Mouse (Mus musculus) hindbrain, embryonic 12.5 days (tissue): ENCODE data around the gene Pomt2. TPM values are rescaled to one million over a fixed set of nuclear protein-coding genes. Genes with fewer than 3 reads are reported as not detected.

Experiments used
- ATAC-seq: fragments of 200-750 bp; cut with Nextera tagmentation; 2 replicates; pipeline ENCODE4 v1.8.0; 2017; ENCODE audit warnings: moderate TSS enrichment; ENCODE audit not compliant: low FRiP score
- H3K27ac ChIP-seq: fragments of 300-500 bp; sonication (generic); 2 replicates; pipeline ENCODE4 v1.5.1; 2016; ENCODE audit warnings: mild to moderate bottlenecking
- H3K27me3 ChIP-seq: fragments of 300-500 bp; sonication (generic); 2 replicates; pipeline ENCODE4 v1.6.1; 2016; ENCODE audit warnings: mild to moderate bottlenecking
- H3K36me3 ChIP-seq: fragments of 300-500 bp; sonication (generic); 2 replicates; pipeline ENCODE4 v1.6.1; 2016; ENCODE audit warnings: mild to moderate bottlenecking
- H3K4me1 ChIP-seq: fragments of 300-500 bp; sonication (generic); 2 replicates; pipeline ENCODE4 v1.6.1; 2016
- H3K4me2 ChIP-seq: fragments of 300-500 bp; sonication (generic); replicated peaks from 2 replicates; pipeline ENCODE4 v1.6.1; 2016; ENCODE audit warnings: mild to moderate bottlenecking
- H3K4me3 ChIP-seq: fragments of 300-500 bp; sonication (generic); 2 replicates; pipeline ENCODE4 v1.5.1; 2016; ENCODE audit warnings: mild to moderate bottlenecking
- H3K9ac ChIP-seq: fragments of 300-500 bp; sonication (generic); 2 replicates; pipeline ENCODE4 v1.6.1; 2016; ENCODE audit warnings: mild to moderate bottlenecking, moderate library complexity
- H3K9me3 ChIP-seq: fragments of 300-500 bp; sonication (generic); replicated peaks from 2 replicates; pipeline ENCODE4 v1.6.1; 2016; ENCODE audit warnings: mild to moderate bottlenecking
- WGBS: fragments of 180-500 bp; shearing (Covaris S2); methylation state at CpG from one replicate; pipeline ENCODE4 v1.1.7; 2016; 5-methylcytosine and 5-hydroxymethylcytosine counted together
- polyA plus RNA-seq: library from polyadenylated mRNA; unstranded; fragments of >200 nt; fragmentation: Nextera tagmentation; extraction: Ambion mirVana; gene quantifications from 2 replicates; pipeline ENCODE4 v1.2.1, GENCODE M21; 2016

Gene Pomt2
- polyA plus RNA-seq, 1 experiment from 2014 or later = 16.2 TPM

- Histone ChIP-seq H3K4me1 (peaks cover 14% of the 10 kb centered on the region), H3K27ac (peak overlapping the region; percentile 97), H3K9ac (peak overlapping the region; percentile 76), H3K9me3 (0 out of 2 replicates have a peak, but pooled peaks cover 8% of the 10 kb centered on the region), H3K4me3 (peak overlapping the region; percentile 87), H3K4me2 (peak overlapping the region; percentile 67), H3K36me3 (peaks cover 8% of the 10 kb centered on the region; the same call in 1 of the 2 replicates), H3K27me3 (no peaks in the 10 kb centered on the region)
- WGBS = 16% methylated on average over 15 of the region's 15 CpGs
- no peak for ATAC-seq
These were observed 368 bp upstream of the Pomt2 start for GRCm38 (mm10) chr12:87148136-87148535.

GRCm38 (mm10) chr12:87146966-87147365, 802 bp downstream of the Pomt2 start, which contains the start of gene Gstz1:
Gene Gstz1, plus strand, starts transcription at chr12:87147165.
- WGBS = 0% methylated on average over 27 of the region's 27 CpGs
- Histone ChIP-seq H3K9me3 (no peaks in the 10 kb centered on the region), H3K27ac (peak within 1 kb of the TSS; percentile 97), H3K27me3 (no peaks in the 10 kb centered on the region), H3K4me1 (peaks cover 14% of the 10 kb centered on the region), H3K4me3 (peak within 1 kb of the TSS; percentile 87), H3K36me3 (peaks cover 8% of the 10 kb centered on the region; the same call in 1 of the 2 replicates), H3K9ac (peak within 1 kb of the TSS; percentile 76), H3K4me2 (peak within 1 kb of the TSS; percentile 67)
- ATAC-seq = peak; percentile 91

GRCm38 (mm10) chr12:87142156-87142555, 5.6 kb downstream of the Pomt2 start:
- ATAC-seq = no peak
- H3K4me1 ChIP-seq = peaks cover 14% of the 10 kb centered on the region
- H3K9ac ChIP-seq = no peak overlapping the region
- no peaks in the 10 kb centered on the region for H3K36me3 ChIP-seq
- no peak overlapping the region for H3K4me2 ChIP-seq
- H3K27ac ChIP-seq = no peak overlapping the region
- H3K27me3 ChIP-seq = no peaks in the 10 kb centered on the region
- no peak overlapping the region for H3K4me3 ChIP-seq
- WGBS = 79% methylated on average over 2 of the region's 2 CpGs
- no peaks in the 10 kb centered on the region for H3K9me3 ChIP-seq

GRCm38 (mm10) chr12:87138768-87139167, 9.0 kb downstream of the Pomt2 start:
- WGBS = 50% methylated on average over 2 of the region's 2 CpGs

GRCm38 (mm10) chr12:87138342-87138701, 9.4 kb downstream of the Pomt2 start:
- Histone ChIP-seq H3K9ac (no peak overlapping the region), H3K36me3 (peaks cover 11% of the 10 kb centered on the region; the same call in 1 of the 2 replicates), H3K4me3 (no peak overlapping the region), H3K9me3 (no peaks in the 10 kb centered on the region), H3K4me1 (peaks cover 7% of the 10 kb centered on the region), H3K27ac (peak overlapping the region; percentile 79), H3K27me3 (no peaks in the 10 kb centered on the region), H3K4me2 (no peak overlapping the region)
- ATAC-seq = peak; percentile 76
- WGBS = 46% methylated on average over 2 of the region's 2 CpGs

More at GRCm38 (mm10) chr12:87138768-87139167, 9.0 kb downstream of the Pomt2 start:
- peaks cover 7% of the 10 kb centered on the region for H3K4me1 ChIP-seq
- H3K36me3 ChIP-seq = peaks cover 8% of the 10 kb centered on the region; the same call in 1 of the 2 replicates
- no peaks in the 10 kb centered on the region for H3K9me3 ChIP-seq
- peak overlapping the region; percentile 64 for H3K27ac ChIP-seq
- no peak overlapping the region for H3K4me3 ChIP-seq
- no peak overlapping the region for H3K9ac ChIP-seq
- no peaks in the 10 kb centered on the region for H3K27me3 ChIP-seq
- ATAC-seq = 0 out of 2 replicates have a peak, but pooled peaks have one; percentile 11
- H3K4me2 ChIP-seq = no peak overlapping the region

GRCm38 (mm10) chr12:87137439-87138341, 10.1 kb downstream of the Pomt2 start:
- Histone ChIP-seq H3K9ac (no peak overlapping the region), H3K36me3 (peaks cover 12% of the 10 kb centered on the region; the same call in 1 of the 2 replicates), H3K27me3 (no peaks in the 10 kb centered on the region), H3K4me3 (no peak overlapping the region), H3K4me1 (peaks cover 7% of the 10 kb centered on the region), H3K27ac (peak overlapping the region; percentile 79), H3K4me2 (no peak overlapping the region), H3K9me3 (no peaks in the 10 kb centered on the region)
- 57% methylated on average over 15 of the region's 15 CpGs for WGBS
- peak; percentile 87 for ATAC-seq

- H3K36me3 ChIP-seq = peaks cover 34% of the 10 kb centered on the region; the same call in 1 of the 2 replicates
- H3K9me3 ChIP-seq = no peaks in the 10 kb centered on the region
- peaks cover 1% of the 10 kb centered on the region for H3K4me1 ChIP-seq
- no peak for ATAC-seq
- H3K4me2 ChIP-seq = no peak overlapping the region
- no peaks in the 10 kb centered on the region for H3K27me3 ChIP-seq
- 93% methylated on average over 9 of the region's 9 CpGs for whole genome bisulfite sequencing
- H3K9ac ChIP-seq = no peak overlapping the region
- H3K27ac ChIP-seq = no peak overlapping the region
- H3K4me3 ChIP-seq = no peak overlapping the region
These were observed 15.0 kb downstream of the Pomt2 start for GRCm38 (mm10) chr12:87132784-87133183.

- Histone ChIP-seq H3K4me1 (no peaks in the 10 kb centered on the region), H3K4me3 (no peak overlapping the region), H3K4me2 (no peak overlapping the region), H3K27ac (no peak overlapping the region), H3K36me3 (peaks cover 39% of the 10 kb centered on the region; the same call in 1 of the 2 replicates), H3K9me3 (no peaks in the 10 kb centered on the region), H3K27me3 (no peaks in the 10 kb centered on the region), H3K9ac (no peak overlapping the region)
- 90% methylated on average over 6 of the region's 6 CpGs for WGBS
- no peak for ATAC-seq
These were observed 15.6 kb downstream of the Pomt2 start for GRCm38 (mm10) chr12:87132210-87132609.

GRCm38 (mm10) chr12:87131619-87132018, 16.1 kb downstream of the Pomt2 start:
- ATAC-seq = no peak
- Histone ChIP-seq H3K4me2 (no peak overlapping the region), H3K9ac (no peak overlapping the region), H3K27me3 (no peaks in the 10 kb centered on the region), H3K27ac (no peak overlapping the region), H3K4me1 (no peaks in the 10 kb centered on the region), H3K9me3 (no peaks in the 10 kb centered on the region), H3K36me3 (peaks cover 43% of the 10 kb centered on the region; the same call in 1 of the 2 replicates), H3K4me3 (no peak overlapping the region)
- WGBS = 73% methylated on average over 3 of the region's 3 CpGs

- Histone ChIP-seq H3K4me3 (no peak overlapping the region), H3K36me3 (peaks cover 43% of the 10 kb centered on the region; the same call in 1 of the 2 replicates), H3K9me3 (no peaks in the 10 kb centered on the region), H3K9ac (no peak overlapping the region), H3K4me1 (no peaks in the 10 kb centered on the region), H3K27ac (no peak overlapping the region), H3K4me2 (no peak overlapping the region), H3K27me3 (no peaks in the 10 kb centered on the region)
- 89% methylated on average over 2 of the region's 2 CpGs for WGBS
- ATAC-seq = no peak
These were observed 16.6 kb downstream of the Pomt2 start for GRCm38 (mm10) chr12:87131181-87131580.

- no peak overlapping the region for H3K27ac ChIP-seq
- ATAC-seq = no peak
- no peak overlapping the region for H3K9ac ChIP-seq
- H3K4me3 ChIP-seq = no peak overlapping the region
- no peak overlapping the region for H3K4me2 ChIP-seq
- H3K9me3 ChIP-seq = no peaks in the 10 kb centered on the region
- H3K4me1 ChIP-seq = no peaks in the 10 kb centered on the region
- WGBS = 89% methylated on average over 4 of the region's 4 CpGs
- H3K27me3 ChIP-seq = no peaks in the 10 kb centered on the region
- H3K36me3 ChIP-seq = peaks cover 41% of the 10 kb centered on the region; the same call in 1 of the 2 replicates
These were observed 17.5 kb downstream of the Pomt2 start for GRCm38 (mm10) chr12:87130224-87130623.

GRCm38 (mm10) chr12:87127256-87127655, 20.5 kb downstream of the Pomt2 start:
- ATAC-seq = no peak
- Histone ChIP-seq H3K27ac (no peak overlapping the region), H3K9me3 (no peaks in the 10 kb centered on the region), H3K36me3 (peaks cover 55% of the 10 kb centered on the region), H3K27me3 (no peaks in the 10 kb centered on the region), H3K4me2 (no peak overlapping the region), H3K4me3 (no peak overlapping the region), H3K4me1 (no peaks in the 10 kb centered on the region), H3K9ac (no peak overlapping the region)
- 83% methylated on average over 4 of the region's 4 CpGs for WGBS
